ENCODE assay signal across 9 mouse cellular contexts in genomic region chr11:83441235-83441634, GRCm38 (mm10). TPM values are rescaled to one million over a fixed set of nuclear protein-coding genes. Genes with fewer than 3 reads are reported as not detected.
A peak's percentile ranks its signal among the peaks of the same experiment; 100 is the strongest.
DNase-seq lines count a peak whose midpoint lies in the region; ATAC-seq and TF ChIP-seq lines count a peak whose summit lies in the region.
"Had no signal": no experiment of that assay in that cellular context is flagged by ENCODE, and none has a peak within 500 bp of the region (broad histone marks: within the 10 kb centered on the region; RNA-seq: fewer than 3 reads in every experiment).

No protein-coding gene starts in this region.

- TF ChIP-seq EP300 in lung, postnatal 0 days (IDR thresholded peaks at IDR 0.05), result no peak

- no peak for ATAC-seq in lung, embryonic 15.5 days (ENCODE audit: borderline replicate concordance, extremely low read depth, low FRiP score, low TSS enrichment)
- ATAC-seq in lung, postnatal 0 days, result no peak
- ATAC-seq in hindbrain, embryonic 15.5 days (ENCODE audit: low FRiP score, low read depth), result no peak
- no peak for ATAC-seq in neural tube, embryonic 15.5 days (ENCODE audit: low FRiP score)

- H3K4me1 ChIP-seq in lung, embryonic 15.5 days, result peaks cover 15% of the 10 kb centered on the region; the same call in 1 of the 2 replicates
- no peaks in the 10 kb centered on the region; the same call in 1 of the 2 replicates for H3K4me1 ChIP-seq in lung, postnatal 0 days (ENCODE audit: insufficient read depth, low read depth, low read length)
- peaks cover 18% of the 10 kb centered on the region for H3K4me1 ChIP-seq in hindbrain, embryonic 15.5 days (replicated peaks)
- peaks cover 18% of the 10 kb centered on the region for H3K4me1 ChIP-seq in neural tube, embryonic 15.5 days

- no peak overlapping the region for H3K9ac ChIP-seq in lung, embryonic 15.5 days
- no peak overlapping the region for H3K9ac ChIP-seq in lung, postnatal 0 days (replicated peaks; ENCODE audit: low read depth)
- H3K9ac ChIP-seq in hindbrain, embryonic 15.5 days, result no peak overlapping the region
- no peak overlapping the region for H3K9ac ChIP-seq in neural tube, embryonic 15.5 days (replicated peaks)

- H3K4me2 ChIP-seq in lung, embryonic 15.5 days, result peak overlapping the region; percentile 96
- no peak overlapping the region for H3K4me2 ChIP-seq in lung, postnatal 0 days (replicated peaks; ENCODE audit: low read depth, low read length)
- H3K4me2 ChIP-seq in hindbrain, embryonic 15.5 days, result peak overlapping the region; percentile 93
- peak overlapping the region; percentile 87 for H3K4me2 ChIP-seq in neural tube, embryonic 15.5 days

- WGBS in lung, embryonic 15.5 days, result 53% methylated on average over 7 of the region's 7 CpGs
- 56% methylated on average over 6 of the region's 7 CpGs for WGBS in lung, postnatal 0 days
- WGBS in hindbrain, embryonic 15.5 days, result 32% methylated on average over 7 of the region's 7 CpGs
- WGBS in neural tube, embryonic 15.5 days, result 43% methylated on average over 7 of the region's 7 CpGs

- no peaks in the 10 kb centered on the region for H3K9me3 ChIP-seq in lung, embryonic 15.5 days
- H3K9me3 ChIP-seq in lung, postnatal 0 days (ENCODE audit: low read length), result no peaks in the 10 kb centered on the region
- H3K9me3 ChIP-seq in hindbrain, embryonic 15.5 days, result no peaks in the 10 kb centered on the region
- no peaks in the 10 kb centered on the region for H3K9me3 ChIP-seq in neural tube, embryonic 15.5 days (replicated peaks)

- intact Hi-C loops in gastrocnemius, postnatal 14 days (cut with DNase I; ENCODE audit: low total_unique reads), result no loop called here

- no peak overlapping the region for H3K4me3 ChIP-seq in lung, embryonic 15.5 days
- no peak overlapping the region for H3K4me3 ChIP-seq in lung, postnatal 0 days (ENCODE audit: low read depth, low read length)
- peak overlapping the region; percentile 71; the same call in 1 of the 2 replicates for H3K4me3 ChIP-seq in hindbrain, embryonic 15.5 days
- 0 out of 2 replicates have a peak overlapping the region, but pooled peaks have one; percentile 58 for H3K4me3 ChIP-seq in neural tube, embryonic 15.5 days (replicated peaks)

- H3K27me3 ChIP-seq in lung, embryonic 15.5 days, result peaks cover 52% of the 10 kb centered on the region
- peaks cover 33% of the 10 kb centered on the region for H3K27me3 ChIP-seq in lung, postnatal 0 days (replicated peaks; ENCODE audit: insufficient read depth, low read length)
- peaks cover 42% of the 10 kb centered on the region for H3K27me3 ChIP-seq in hindbrain, embryonic 15.5 days
- H3K27me3 ChIP-seq in neural tube, embryonic 15.5 days (replicated peaks), result peaks cover 49% of the 10 kb centered on the region

- DNase-seq in lung, postnatal 0 days (ENCODE audit: low spot score), result no peak
- DNase-seq in gastrocnemius, postnatal 14 days, result peak; percentile 49
- DNase-seq in frontal cortex, postnatal 36 days (ENCODE audit: low spot score in 2 of 2), result no peak
- DNase-seq in cerebellum, adult 9-10 months, result no peak
- DNase-seq in lung, adult 18-20 months, result no peak

- H3K36me3 ChIP-seq in lung, embryonic 15.5 days, result no peaks in the 10 kb centered on the region
- no peaks in the 10 kb centered on the region for H3K36me3 ChIP-seq in lung, postnatal 0 days (ENCODE audit: insufficient read depth, low read length)
- H3K36me3 ChIP-seq in hindbrain, embryonic 15.5 days, result no peaks in the 10 kb centered on the region
- no peaks in the 10 kb centered on the region for H3K36me3 ChIP-seq in neural tube, embryonic 15.5 days

- TF ChIP-seq CTCF in lung, postnatal 0 days (IDR thresholded peaks at IDR 0.05), result no peak

- H3K27ac ChIP-seq in lung, embryonic 15.5 days, result no peak overlapping the region
- H3K27ac ChIP-seq in lung, postnatal 0 days (ENCODE audit: low read length), result no peak overlapping the region
- H3K27ac ChIP-seq in hindbrain, embryonic 15.5 days (replicated peaks), result no peak overlapping the region
- no peak overlapping the region for H3K27ac ChIP-seq in neural tube, embryonic 15.5 days (replicated peaks)

RNA-seq across cellular contexts. Expression of gene 1700020L24Rik, which starts 3.8 kb away (rescaled TPM):
- 0.18 and 0.29 TPM in 2 replicates for polyA plus RNA-seq in lung, embryonic 15.5 days (2015; fragmentation: Nextera tagmentation; extraction: Ambion mirVana)
- 0.23 and 0.54 TPM in 2 replicates for polyA plus RNA-seq in lung, postnatal 0 days (2015; fragmentation: Nextera tagmentation; extraction: Ambion mirVana)
- not detected for total RNA-seq in gastrocnemius, postnatal 14 days (2021)
- polyA plus RNA-seq in hindbrain, embryonic 15.5 days (2015; fragmentation: Nextera tagmentation; extraction: Ambion mirVana), result 0.42 and 0.78 TPM in 2 replicates
- polyA plus RNA-seq in neural tube, embryonic 15.5 days (2015; fragmentation: Nextera tagmentation; extraction: Ambion mirVana), result 0.37 and 0.54 TPM in 2 replicates

RNA-seq across cellular contexts. Expression of gene Gas2l2, which starts 12.0 kb away (rescaled TPM):
- polyA plus RNA-seq in lung, embryonic 15.5 days (2015; fragmentation: Nextera tagmentation; extraction: Ambion mirVana), result 0.32 and 0.35 TPM in 2 replicates
- polyA plus RNA-seq in lung, postnatal 0 days (2015; fragmentation: Nextera tagmentation; extraction: Ambion mirVana), result 1.8 and 2.2 TPM in 2 replicates
- total RNA-seq in gastrocnemius, postnatal 14 days (2021), result not detected
- polyA plus RNA-seq in hindbrain, embryonic 15.5 days (2015; fragmentation: Nextera tagmentation; extraction: Ambion mirVana), result 0.41 and 0.91 TPM in 2 replicates
- 0.37 and 0.41 TPM in 2 replicates for polyA plus RNA-seq in neural tube, embryonic 15.5 days (2015; fragmentation: Nextera tagmentation; extraction: Ambion mirVana)
- polyA plus RNA-seq: limb, embryonic 11.5 days had no signal

RNA-seq across cellular contexts. Expression of gene Mmp28, which starts 21.6 kb away (rescaled TPM):
- 2.5 and 2.7 TPM in 2 replicates for polyA plus RNA-seq in lung, embryonic 15.5 days (2015; fragmentation: Nextera tagmentation; extraction: Ambion mirVana)
- polyA plus RNA-seq in lung, postnatal 0 days (2015; fragmentation: Nextera tagmentation; extraction: Ambion mirVana), result 4.2 and 5.1 TPM in 2 replicates
- total RNA-seq in gastrocnemius, postnatal 14 days (2021), result 1 to 10 TPM; 3.7 to 4.0 TPM
- polyA plus RNA-seq in hindbrain, embryonic 15.5 days (2015; fragmentation: Nextera tagmentation; extraction: Ambion mirVana), result 4.2 TPM in 2 replicates
- 3.9 and 4.6 TPM in 2 replicates for polyA plus RNA-seq in neural tube, embryonic 15.5 days (2015; fragmentation: Nextera tagmentation; extraction: Ambion mirVana)

RNA-seq across cellular contexts. Expression of gene Taf15, which starts 31.7 kb away (rescaled TPM):
- polyA plus RNA-seq in lung, embryonic 15.5 days (2015; fragmentation: Nextera tagmentation; extraction: Ambion mirVana), result 11.0 and 11.3 TPM in 2 replicates
- 3.2 and 4.4 TPM in 2 replicates for polyA plus RNA-seq in lung, postnatal 0 days (2015; fragmentation: Nextera tagmentation; extraction: Ambion mirVana)
- total RNA-seq in gastrocnemius, postnatal 14 days (2021), result 10 to 100 TPM; 22.5 to 24.5 TPM
- polyA plus RNA-seq in hindbrain, embryonic 15.5 days (2015; fragmentation: Nextera tagmentation; extraction: Ambion mirVana), result 9.9 and 12.2 TPM in 2 replicates
- polyA plus RNA-seq in neural tube, embryonic 15.5 days (2015; fragmentation: Nextera tagmentation; extraction: Ambion mirVana), result 12.7 and 14.1 TPM in 2 replicates

RNA-seq across cellular contexts. Expression of gene Rasl10b, which starts 32.3 kb away (rescaled TPM):
- 1.3 and 1.8 TPM in 2 replicates for polyA plus RNA-seq in lung, embryonic 15.5 days (2015; fragmentation: Nextera tagmentation; extraction: Ambion mirVana)
- 0.80 and 1.2 TPM in 2 replicates for polyA plus RNA-seq in lung, postnatal 0 days (2015; fragmentation: Nextera tagmentation; extraction: Ambion mirVana)
- total RNA-seq in gastrocnemius, postnatal 14 days (2021), result under 1 TPM; 0.31 to 0.45 TPM
- polyA plus RNA-seq in hindbrain, embryonic 15.5 days (2015; fragmentation: Nextera tagmentation; extraction: Ambion mirVana), result 44.2 and 48.6 TPM in 2 replicates
- polyA plus RNA-seq in neural tube, embryonic 15.5 days (2015; fragmentation: Nextera tagmentation; extraction: Ambion mirVana), result 38.3 and 52.2 TPM in 2 replicates

Comparison
In these comparisons a context has a peak if more than half of its experiments do, and no peak if none do; other contexts are left out.
1. H3K4me3 ChIP-seq: peak in hindbrain, embryonic 15.5 days (single experiment) and neural tube, embryonic 15.5 days (single experiment); none in lung, embryonic 15.5 days (single experiment) and lung, postnatal 0 days (single experiment).